Mouse (Mus musculus) midbrain, embryonic 12.5 days (tissue): ENCODE data around the gene Plet1. TPM values are rescaled to one million over a fixed set of nuclear protein-coding genes. Genes with fewer than 3 reads are reported as not detected.
A peak's percentile ranks its signal among the peaks of the same experiment; 100 is the strongest.

Experiments
- ATAC-seq: fragments of 200-750 bp; cut with Nextera tagmentation; 2 replicates; pipeline ENCODE4 v1.8.0; 2017; ENCODE audit warnings: low read depth, moderate TSS enrichment, moderate library complexity; ENCODE audit not compliant: low FRiP score
- H3K27ac ChIP-seq: fragments of 300-500 bp; sonication (generic); replicated peaks from 2 replicates; pipeline ENCODE4 v1.5.1; 2016; ENCODE audit warnings: mild to moderate bottlenecking
- H3K27me3 ChIP-seq: fragments of 300-500 bp; sonication (generic); 2 replicates; pipeline ENCODE4 v1.6.1; 2016; ENCODE audit warnings: mild to moderate bottlenecking
- H3K36me3 ChIP-seq: fragments of 300-500 bp; sonication (generic); 2 replicates; pipeline ENCODE4 v1.6.1; 2016
- H3K4me1 ChIP-seq: fragments of 300-500 bp; sonication (generic); 2 replicates; pipeline ENCODE4 v1.6.1; 2016
- H3K4me2 ChIP-seq: fragments of 300-500 bp; sonication (generic); replicated peaks from 2 replicates; pipeline ENCODE4 v1.6.1; 2016; ENCODE audit warnings: mild to moderate bottlenecking, moderate library complexity
- H3K4me3 ChIP-seq: fragments of 300-500 bp; sonication (generic); 2 replicates; pipeline ENCODE4 v1.5.1; 2016; ENCODE audit warnings: mild to moderate bottlenecking
- H3K9ac ChIP-seq: fragments of 300-500 bp; sonication (generic); replicated peaks from 2 replicates; pipeline ENCODE4 v1.6.1; 2016; ENCODE audit warnings: mild to moderate bottlenecking, moderate library complexity
- H3K9me3 ChIP-seq: fragments of 300-500 bp; sonication (generic); 2 replicates; pipeline ENCODE4 v1.6.1; 2016; ENCODE audit warnings: mild to moderate bottlenecking
- WGBS: fragments of 180-500 bp; shearing (Covaris S2); methylation state at CpG from one replicate; pipeline ENCODE4 v1.1.7; 2016; 5-methylcytosine and 5-hydroxymethylcytosine counted together
- polyA plus RNA-seq: library from polyadenylated mRNA; unstranded; fragments of >200 nt; fragmentation: Nextera tagmentation; extraction: Ambion mirVana; gene quantifications from 2 replicates; pipeline ENCODE4 v1.2.1, GENCODE M21; 2016

Gene Plet1
- 0.37 and 0.63 TPM in 2 replicates for polyA plus RNA-seq

DNA sequence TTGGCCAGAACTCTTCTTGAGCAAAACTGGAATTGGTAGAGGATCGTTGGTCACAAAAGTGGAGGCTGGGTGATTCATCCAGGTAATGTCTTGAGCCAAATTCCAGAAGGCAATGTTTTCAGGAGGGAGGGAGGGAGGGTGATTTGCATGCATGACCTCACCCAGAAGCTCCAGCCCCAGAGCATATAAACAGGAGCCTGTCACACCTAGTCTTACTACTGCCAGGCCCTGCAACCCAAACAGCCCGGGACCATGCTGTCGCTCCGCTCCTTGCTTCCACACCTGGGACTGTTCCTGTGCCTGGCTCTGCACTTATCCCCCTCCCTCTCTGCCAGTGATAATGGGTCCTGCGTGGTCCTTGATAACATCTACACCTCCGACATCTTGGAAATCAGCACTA lies at the start of gene Plet1:
Plet1 (plus strand) TSS at position 215 of the 400 bp plus-strand sequence.
- Histone ChIP-seq H3K4me3 (no peak within 1 kb of the TSS), H3K9ac (no peak within 1 kb of the TSS), H3K36me3 (no peaks in the 10 kb centered on the region), H3K4me1 (peaks cover 12% of the 10 kb centered on the region), H3K9me3 (no peaks in the 10 kb centered on the region), H3K27ac (no peak within 1 kb of the TSS), H3K27me3 (no peaks in the 10 kb centered on the region), H3K4me2 (no peak within 1 kb of the TSS)
- 89% methylated on average over 6 of the region's 6 CpGs for WGBS
- no peak for ATAC-seq

DNA sequence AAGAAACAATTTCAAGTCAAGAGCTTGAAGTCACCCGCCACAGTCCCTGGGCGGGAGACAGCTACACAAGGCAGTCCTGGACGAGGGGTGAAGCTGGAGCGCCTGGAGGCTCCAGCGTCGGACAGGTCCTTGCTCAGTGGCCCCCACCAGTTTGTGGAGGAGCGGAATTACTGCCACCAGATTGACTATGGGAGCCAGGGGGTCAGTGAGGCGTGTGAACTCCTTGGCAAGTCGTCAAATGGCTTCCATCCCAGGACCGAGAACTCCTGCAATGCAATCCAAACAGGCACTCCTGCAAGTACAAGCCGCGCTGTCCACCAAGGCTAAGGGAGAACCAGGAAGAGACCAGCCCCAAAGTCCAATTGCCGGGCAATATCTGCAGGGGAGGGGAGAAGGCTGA lies 45.3 kb upstream of the Plet1 start:
- 69% methylated on average over 13 of the region's 13 CpGs for WGBS
- Histone ChIP-seq H3K4me3 (no peak overlapping the region), H3K27ac (no peak overlapping the region), H3K4me2 (no peak overlapping the region), H3K9ac (no peak overlapping the region), H3K9me3 (no peaks in the 10 kb centered on the region), H3K27me3 (no peaks in the 10 kb centered on the region), H3K4me1 (peaks cover 9% of the 10 kb centered on the region), H3K36me3 (no peaks in the 10 kb centered on the region)
- ATAC-seq: no peak

DNA sequence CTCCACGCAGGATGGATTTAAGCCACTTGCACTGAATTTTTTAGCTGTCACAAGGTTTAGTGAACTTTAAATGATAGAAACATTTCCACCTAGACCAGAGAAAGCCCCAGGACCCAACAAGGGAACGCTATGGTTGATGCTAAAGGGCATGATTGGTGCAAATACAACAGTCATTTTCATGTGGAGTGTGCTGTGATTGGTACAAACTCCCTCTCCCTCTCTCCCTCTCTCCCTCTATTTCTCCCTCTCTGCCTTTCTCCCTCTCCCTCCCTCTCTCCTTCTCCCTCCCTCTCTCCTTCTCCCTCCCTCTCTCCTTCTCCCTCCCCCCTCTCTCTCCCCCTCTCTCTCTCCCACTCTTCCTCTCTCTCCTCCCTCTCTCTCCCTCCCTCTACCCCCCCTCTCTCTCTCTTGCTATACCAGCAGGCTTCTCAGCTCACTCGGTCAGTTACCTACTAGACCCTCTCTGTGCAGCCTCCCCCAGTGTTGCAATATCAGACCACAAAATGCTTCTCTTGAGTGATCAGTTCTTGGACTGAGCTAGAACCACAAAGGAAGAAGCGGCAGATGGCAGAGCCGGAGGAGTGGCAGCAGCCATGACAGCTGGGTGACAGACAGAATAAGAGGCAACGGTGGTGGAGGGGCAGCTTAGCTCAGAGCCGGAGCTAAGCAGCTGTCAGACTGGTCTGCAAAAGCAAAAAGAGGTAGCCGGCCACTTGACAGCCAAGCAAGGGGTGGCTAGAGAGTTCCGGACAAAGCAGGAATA lies 42.7 kb upstream of the Plet1 start:
- peaks cover 9% of the 10 kb centered on the region for H3K4me1 ChIP-seq
- H3K36me3 ChIP-seq: no peaks in the 10 kb centered on the region
- peak overlapping the region; percentile 83 for H3K27ac ChIP-seq
- no peaks in the 10 kb centered on the region for H3K9me3 ChIP-seq
- 42% methylated on average over 9 of the region's 9 CpGs for WGBS
- ATAC-seq: peak; percentile 87
- H3K27me3 ChIP-seq: no peaks in the 10 kb centered on the region
- H3K9ac ChIP-seq: no peak overlapping the region
- peak overlapping the region; percentile 36 for H3K4me2 ChIP-seq
- H3K4me3 ChIP-seq: peak overlapping the region; percentile 21

DNA sequence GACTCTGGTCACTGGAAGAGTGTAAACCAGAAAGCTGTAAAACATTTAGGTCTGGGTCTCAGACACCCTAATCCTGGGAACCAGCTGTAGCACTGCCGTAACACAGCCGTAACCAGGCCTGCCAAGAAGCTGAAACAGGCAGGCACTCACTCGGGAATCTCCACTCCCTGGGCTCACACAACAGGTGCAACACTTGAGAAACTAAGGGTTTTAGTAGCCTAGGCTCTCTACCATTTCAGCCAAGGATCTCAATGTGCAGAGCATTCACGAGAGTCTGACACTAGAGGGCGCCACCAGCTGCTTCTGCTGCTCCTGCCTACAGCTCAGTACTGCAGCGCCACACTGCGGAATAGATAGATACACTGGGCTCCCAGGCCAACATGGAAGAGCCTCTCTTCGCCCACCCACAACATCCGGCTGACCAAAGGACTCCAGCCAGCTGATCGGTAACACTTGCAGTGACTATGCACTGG lies 42.0 kb upstream of the Plet1 start:
- Histone ChIP-seq H3K27me3 (no peaks in the 10 kb centered on the region), H3K27ac (peak overlapping the region; percentile 83), H3K9me3 (no peaks in the 10 kb centered on the region), H3K4me2 (peak overlapping the region; percentile 36), H3K9ac (no peak overlapping the region), H3K36me3 (no peaks in the 10 kb centered on the region), H3K4me1 (peaks cover 9% of the 10 kb centered on the region), H3K4me3 (peak overlapping the region; percentile 21; the same call in 1 of the 2 replicates)
- WGBS: 16% methylated on average over 10 of the region's 10 CpGs
- peak; percentile 72 for ATAC-seq

DNA sequence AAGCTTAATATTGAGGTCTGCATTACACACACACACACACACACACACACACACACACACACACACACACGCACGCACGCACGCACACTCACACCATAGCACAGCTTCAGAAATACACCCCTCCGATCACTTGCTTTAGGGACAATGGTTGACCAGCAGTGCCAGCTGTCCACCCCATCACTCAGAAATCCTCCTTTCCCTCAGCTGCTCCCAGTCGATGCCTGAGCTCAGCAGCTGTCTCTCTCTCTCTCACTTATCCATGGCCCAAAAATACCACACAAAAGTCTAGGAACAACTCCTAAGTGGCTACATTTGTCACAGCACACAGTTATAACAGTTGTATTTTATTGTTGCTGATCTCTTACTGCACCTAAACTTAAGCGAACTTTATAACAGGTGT lies 36.7 kb upstream of the Plet1 start:
- Histone ChIP-seq H3K27me3 (no peaks in the 10 kb centered on the region), H3K4me3 (no peak overlapping the region), H3K4me1 (no peaks in the 10 kb centered on the region), H3K9me3 (no peaks in the 10 kb centered on the region), H3K27ac (no peak overlapping the region), H3K36me3 (no peaks in the 10 kb centered on the region), H3K9ac (no peak overlapping the region), H3K4me2 (no peak overlapping the region)
- no peak for ATAC-seq
- 86% methylated on average over 7 of the region's 7 CpGs for WGBS

DNA sequence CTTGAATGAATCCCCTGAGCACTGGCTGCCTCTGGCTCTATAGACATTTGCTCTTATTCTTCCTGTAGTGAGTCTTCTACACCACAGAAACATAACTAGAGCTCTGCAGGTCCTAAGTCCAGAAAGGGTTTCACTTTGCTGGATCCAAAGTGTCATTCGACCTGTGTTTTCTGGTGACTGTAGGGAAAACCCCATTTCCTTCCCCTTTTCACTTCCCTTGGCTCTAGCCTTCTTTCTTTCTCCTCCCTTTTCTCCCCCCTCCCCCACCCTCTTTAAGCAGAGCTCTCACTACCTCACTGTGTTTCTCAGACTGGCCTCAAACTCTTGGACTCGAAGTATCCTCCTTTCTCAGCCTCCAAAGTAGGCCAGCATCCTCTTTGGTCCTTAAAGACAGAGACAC lies 34.8 kb upstream of the Plet1 start:
- no peak for ATAC-seq
- H3K4me3 ChIP-seq: no peak overlapping the region
- no peak overlapping the region for H3K27ac ChIP-seq
- H3K36me3 ChIP-seq: no peaks in the 10 kb centered on the region
- H3K9ac ChIP-seq: no peak overlapping the region
- no peaks in the 10 kb centered on the region for H3K27me3 ChIP-seq
- no peaks in the 10 kb centered on the region for H3K9me3 ChIP-seq
- no peak overlapping the region for H3K4me2 ChIP-seq
- WGBS: 86% methylated on average over 2 of the region's 2 CpGs
- no peaks in the 10 kb centered on the region for H3K4me1 ChIP-seq

DNA sequence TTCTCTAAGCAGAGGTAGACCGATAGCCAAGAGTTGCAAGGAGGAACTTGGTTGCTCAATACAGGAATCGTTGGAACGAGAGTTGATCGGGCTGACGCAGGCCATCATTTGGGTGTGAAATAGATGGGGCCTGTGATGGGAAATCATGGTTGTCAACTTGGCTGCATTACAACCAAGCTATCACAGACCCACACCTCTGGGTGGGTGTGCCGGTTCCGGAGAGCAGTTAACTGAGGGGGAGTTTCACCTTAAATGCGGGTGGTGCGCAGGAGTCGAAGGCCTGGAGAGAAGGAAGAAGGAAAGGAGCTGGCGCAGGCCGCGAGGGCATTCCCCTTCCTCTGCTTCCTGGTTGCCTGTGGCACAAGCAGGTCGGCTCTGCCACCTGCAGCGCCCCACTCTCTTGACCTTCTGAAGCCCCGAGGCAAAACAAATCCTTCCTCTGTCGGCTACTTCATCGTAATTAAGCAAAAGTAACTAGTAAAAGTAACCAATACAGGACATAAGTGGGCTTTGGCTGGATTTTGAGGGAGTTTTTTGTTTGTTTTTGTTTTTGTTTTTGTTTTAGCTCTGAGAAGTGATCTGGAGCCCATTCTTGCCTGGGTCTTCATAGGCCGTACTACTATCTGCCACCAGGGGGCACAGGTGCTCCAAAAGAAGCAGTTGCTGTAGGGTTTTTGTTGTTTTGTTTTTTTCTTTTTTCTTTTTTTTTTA lies 31.7 kb upstream of the Plet1 start:
- Histone ChIP-seq H3K36me3 (no peaks in the 10 kb centered on the region), H3K9ac (no peak overlapping the region), H3K9me3 (no peaks in the 10 kb centered on the region), H3K27me3 (no peaks in the 10 kb centered on the region), H3K27ac (no peak overlapping the region), H3K4me1 (no peaks in the 10 kb centered on the region), H3K4me2 (peak overlapping the region; percentile 37), H3K4me3 (0 out of 2 replicates have a peak overlapping the region, but pooled peaks have one; percentile 9)
- ATAC-seq: no peak
- 41% methylated on average over 19 of the region's 19 CpGs for WGBS

DNA sequence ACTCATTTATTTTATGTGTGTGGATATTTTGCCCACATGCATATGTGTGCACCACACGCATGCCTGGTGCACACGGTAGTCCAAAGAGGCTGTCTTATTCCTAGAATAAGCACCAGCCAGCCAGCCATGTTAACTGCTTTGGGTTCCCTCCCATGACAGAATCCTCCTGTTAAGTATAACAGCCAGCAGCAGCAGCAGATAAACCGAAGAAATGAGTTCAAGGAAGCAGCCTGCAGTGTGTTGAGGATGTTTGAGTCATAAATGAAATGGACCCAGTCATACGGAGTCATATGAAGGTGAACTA lies 31.2 kb upstream of the Plet1 start:
- no peaks in the 10 kb centered on the region for H3K36me3 ChIP-seq
- H3K27me3 ChIP-seq: no peaks in the 10 kb centered on the region
- no peak for ATAC-seq
- H3K9me3 ChIP-seq: no peaks in the 10 kb centered on the region
- H3K4me2 ChIP-seq: no peak overlapping the region
- no peak overlapping the region for H3K27ac ChIP-seq
- no peaks in the 10 kb centered on the region for H3K4me1 ChIP-seq
- 42% methylated on average over 4 of the region's 4 CpGs for WGBS
- H3K4me3 ChIP-seq: no peak overlapping the region
- no peak overlapping the region for H3K9ac ChIP-seq

DNA sequence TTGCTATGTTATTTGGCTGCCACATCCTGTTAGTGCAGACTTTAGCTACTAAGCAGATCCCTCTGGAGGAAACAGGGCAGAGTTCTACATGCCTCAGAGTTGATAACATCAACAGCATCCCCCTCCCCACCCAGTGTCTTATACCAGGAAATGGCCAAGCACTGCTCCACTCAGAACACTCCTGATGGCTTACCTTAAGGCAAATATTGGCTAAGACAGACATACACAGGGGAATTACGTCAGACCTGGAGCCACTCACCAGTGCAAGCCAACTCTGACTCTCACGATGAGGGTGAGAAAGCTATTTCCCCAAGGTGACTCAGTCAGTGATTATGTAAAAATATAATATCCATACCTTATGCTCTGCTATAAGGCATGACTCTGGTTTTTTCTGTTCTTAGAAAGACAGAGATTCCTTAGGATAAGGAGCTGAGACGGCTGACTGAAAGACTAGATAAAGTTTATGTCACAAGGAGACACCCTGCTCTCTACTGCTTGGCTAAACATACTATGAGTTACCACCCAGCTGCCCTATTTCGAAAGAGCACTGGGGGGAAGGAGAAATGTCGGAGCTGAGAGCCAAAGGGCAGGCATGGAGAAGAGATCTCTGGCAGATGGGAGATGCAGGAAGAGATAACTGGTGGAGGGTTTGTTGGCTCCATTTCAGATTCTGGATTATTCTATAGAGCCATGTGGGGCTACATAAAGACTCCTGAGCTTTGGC lies 23.8 kb upstream of the Plet1 start:
- Histone ChIP-seq H3K36me3 (no peaks in the 10 kb centered on the region), H3K9me3 (no peaks in the 10 kb centered on the region), H3K4me3 (no peak overlapping the region), H3K27me3 (no peaks in the 10 kb centered on the region), H3K27ac (no peak overlapping the region), H3K4me2 (no peak overlapping the region), H3K4me1 (no peaks in the 10 kb centered on the region), H3K9ac (no peak overlapping the region)
- 86% methylated on average over 5 of the region's 5 CpGs for WGBS
- ATAC-seq: no peak

DNA sequence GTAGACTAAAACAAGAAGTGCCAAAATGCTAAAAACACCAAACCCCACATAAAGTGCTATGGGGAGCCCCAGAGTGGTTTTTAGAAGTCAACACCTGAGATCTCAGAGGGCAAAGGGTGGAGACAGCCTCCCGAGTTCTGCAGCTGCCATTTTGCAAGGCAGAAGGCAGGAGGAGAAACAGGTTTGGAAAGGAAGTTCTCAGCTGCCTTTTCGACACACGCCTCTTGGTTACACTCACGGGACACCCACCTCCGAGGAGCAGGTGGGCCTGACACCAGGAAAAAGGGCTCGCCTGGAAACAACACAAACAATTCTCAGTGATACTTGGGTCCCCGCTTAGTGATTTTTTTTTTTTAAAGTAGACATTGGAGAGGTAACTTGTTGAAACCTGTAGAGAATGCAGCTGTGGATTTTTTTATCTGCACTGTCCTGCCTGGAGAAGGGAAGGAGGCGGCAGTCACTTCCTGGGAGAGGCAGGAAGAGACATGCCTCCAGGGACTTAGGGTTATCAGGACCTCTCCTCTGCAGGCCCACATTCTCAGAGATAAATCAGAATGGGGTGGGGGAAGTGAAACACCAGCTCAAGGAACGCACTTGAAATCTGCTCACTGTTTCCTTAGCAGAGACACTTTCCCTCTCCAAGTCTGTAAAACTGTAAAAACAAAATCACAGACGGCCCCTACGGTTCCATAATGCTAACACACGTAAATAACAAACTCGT lies 23.0 kb upstream of the Plet1 start:
- H3K27ac ChIP-seq: no peak overlapping the region
- no peak overlapping the region for H3K9ac ChIP-seq
- H3K36me3 ChIP-seq: no peaks in the 10 kb centered on the region
- H3K9me3 ChIP-seq: no peaks in the 10 kb centered on the region
- WGBS: 81% methylated on average over 13 of the region's 13 CpGs
- H3K27me3 ChIP-seq: no peaks in the 10 kb centered on the region; the same call in 1 of the 2 replicates
- H3K4me1 ChIP-seq: no peaks in the 10 kb centered on the region
- no peak overlapping the region for H3K4me3 ChIP-seq
- H3K4me2 ChIP-seq: no peak overlapping the region
- ATAC-seq: no peak

DNA sequence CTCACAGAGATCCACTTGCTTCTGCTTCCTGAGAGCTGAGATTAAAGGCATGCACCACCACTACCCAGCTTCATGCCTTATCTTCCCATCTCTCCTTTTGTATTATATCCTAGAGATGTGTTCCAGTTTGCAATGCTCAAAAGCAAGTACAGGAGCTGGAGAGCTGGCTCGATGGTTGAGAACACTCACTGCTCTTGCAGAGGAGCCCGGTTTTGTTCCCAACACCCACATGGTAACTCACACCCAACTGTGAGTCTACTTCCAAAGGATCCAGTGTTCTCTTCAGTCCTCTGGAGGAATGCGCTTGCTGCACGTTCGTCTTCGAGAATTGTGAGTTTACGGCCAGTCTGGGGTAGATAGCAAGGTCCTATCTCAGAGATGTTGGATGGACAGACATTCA lies 19.0 kb upstream of the Plet1 start:
- Histone ChIP-seq H3K9ac (no peak overlapping the region), H3K27me3 (no peaks in the 10 kb centered on the region; the same call in 1 of the 2 replicates), H3K4me3 (no peak overlapping the region), H3K4me1 (no peaks in the 10 kb centered on the region), H3K9me3 (no peaks in the 10 kb centered on the region), H3K4me2 (no peak overlapping the region), H3K27ac (no peak overlapping the region), H3K36me3 (no peaks in the 10 kb centered on the region)
- 88% methylated on average over 7 of the region's 7 CpGs for WGBS
- no peak for ATAC-seq
